Mouse (Mus musculus) forebrain, postnatal 0 days (tissue): ENCODE measurements at regions not wholly inside any gene's neighbourhood (a gene's known extent, or its start where the extent isn't known, plus 50 kb on each side); places are given as distances from the start of the nearest gene placed in this dataset.
A peak's percentile ranks its signal among the peaks of the same experiment; 100 is the strongest.

ENCODE experiments used
- ATAC-seq: fragments of 200-750 bp; cut with Nextera tagmentation; 2 replicates; pipeline ENCODE4 v1.8.0; 2017; ENCODE audit warnings: mild to moderate bottlenecking, moderate library complexity
- DNase-seq: peaks from one replicate; pipeline ENCODE4 v3.0.0-alpha.2; 2015
- H3K27ac ChIP-seq: fragments of 300-500 bp; sonication (generic); 2 replicates; pipeline ENCODE4 v1.5.1; 2014; ENCODE audit warnings: low read depth, mild to moderate bottlenecking, antibody characterized with exemption, low read length, moderate library complexity, mixed read lengths
- H3K27me3 ChIP-seq: fragments of 300-500 bp; sonication (generic); 2 replicates; pipeline ENCODE4 v1.6.1; 2014; ENCODE audit warnings: mild to moderate bottlenecking, low read length, mixed read lengths; ENCODE audit not compliant: insufficient read depth
- H3K36me3 ChIP-seq: fragments of 300-500 bp; sonication (generic); 2 replicates; pipeline ENCODE4 v1.6.1; 2014; ENCODE audit warnings: mild to moderate bottlenecking, moderate library complexity; ENCODE audit not compliant: insufficient read depth
- H3K4me1 ChIP-seq: fragments of 300-500 bp; sonication (generic); 2 replicates; pipeline ENCODE4 v1.6.1; 2014; ENCODE audit warnings: antibody characterized with exemption; ENCODE audit not compliant: insufficient read depth
- H3K4me2 ChIP-seq: fragments of 300-500 bp; sonication (generic); 2 replicates; pipeline ENCODE4 v1.6.1; 2014; ENCODE audit warnings: low read depth, mild to moderate bottlenecking, moderate library complexity
- H3K4me3 ChIP-seq: fragments of 300-500 bp; sonication (generic); 2 replicates; pipeline ENCODE4 v1.5.1; 2014; ENCODE audit warnings: low read depth, low read length, mixed read lengths
- H3K9ac ChIP-seq: fragments of 300-500 bp; sonication (generic); 2 replicates; pipeline ENCODE4 v1.6.1; 2014; ENCODE audit warnings: mild to moderate bottlenecking
- H3K9me3 ChIP-seq: fragments of 300-500 bp; sonication (generic); 2 replicates; pipeline ENCODE4 v1.6.1; 2016; ENCODE audit warnings: low read length
- CTCF ChIP-seq: sonication (generic); IDR thresholded peaks from 2 replicates; pipeline ENCODE4 v1.5.1; 2016; ENCODE audit warnings: antibody characterized with exemption, control low read depth, low read depth
- WGBS: fragments of 180-500 bp; shearing (Covaris S2); extraction: QIAGEN DNeasy Blood & Tissue Kit; methylation state at CpG from one replicate; pipeline ENCODE4 v1.1.7; 2014; 5-methylcytosine and 5-hydroxymethylcytosine counted together

GRCm38 (mm10) chr3:146337429-146337828, 67.0 kb upstream of the Ssx2ip start:
- Histone ChIP-seq H3K4me3 (peak overlapping the region; percentile 22; the same call in 1 of the 2 replicates), H3K9me3 (no peaks in the 10 kb centered on the region), H3K9ac (peak overlapping the region; percentile 47), H3K27ac (peak overlapping the region; percentile 89), H3K4me1 (no peaks in the 10 kb centered on the region), H3K4me2 (peak overlapping the region; percentile 39), H3K36me3 (no peaks in the 10 kb centered on the region), H3K27me3 (no peaks in the 10 kb centered on the region)
- TF ChIP-seq CTCF = no peak
- ATAC-seq (no peak), DNase-seq (peak; percentile 34)
- 28% methylated on average over 3 of the region's 3 CpGs for WGBS

- peak overlapping the region; percentile 39 for H3K4me2 ChIP-seq
- no peaks in the 10 kb centered on the region for H3K9me3 ChIP-seq
- WGBS = under 1% methylated on average over 7 of the region's 7 CpGs
- peak overlapping the region; percentile 47 for H3K9ac ChIP-seq
- DNase-seq (peak; percentile 85), ATAC-seq (peak; percentile 95)
- H3K27me3 ChIP-seq = no peaks in the 10 kb centered on the region
- no peaks in the 10 kb centered on the region for H3K4me1 ChIP-seq
- no peak for TF ChIP-seq CTCF
- H3K36me3 ChIP-seq = no peaks in the 10 kb centered on the region
- peak overlapping the region; percentile 89 for H3K27ac ChIP-seq
- H3K4me3 ChIP-seq = peak overlapping the region; percentile 22
Measured at GRCm38 (mm10) chr3:146337861-146338281, 66.6 kb upstream of the Ssx2ip start.

GRCm38 (mm10) chr3:146338445-146338844, 66.0 kb upstream of the Ssx2ip start:
- peak overlapping the region; percentile 39; the same call in 1 of the 2 replicates for H3K4me2 ChIP-seq
- no peaks in the 10 kb centered on the region for H3K36me3 ChIP-seq
- WGBS = 49% methylated on average over 9 of the region's 9 CpGs
- H3K4me3 ChIP-seq = no peak overlapping the region
- H3K4me1 ChIP-seq = no peaks in the 10 kb centered on the region
- TF ChIP-seq CTCF = 0 out of 2 replicates have a peak, but pooled peaks have one; percentile 6
- ATAC-seq (peak; percentile 28; the same call in 1 of the 2 replicates), DNase-seq (no peak)
- H3K27me3 ChIP-seq = no peaks in the 10 kb centered on the region
- H3K9me3 ChIP-seq = no peaks in the 10 kb centered on the region
- peak overlapping the region; percentile 89 for H3K27ac ChIP-seq
- no peak overlapping the region for H3K9ac ChIP-seq

- Histone ChIP-seq H3K9me3 (no peaks in the 10 kb centered on the region), H3K9ac (no peak overlapping the region), H3K27me3 (no peaks in the 10 kb centered on the region), H3K27ac (no peak overlapping the region), H3K4me1 (no peaks in the 10 kb centered on the region), H3K4me2 (no peak overlapping the region), H3K4me3 (no peak overlapping the region), H3K36me3 (no peaks in the 10 kb centered on the region)
- no peak; the same call in 1 of the 2 replicates for TF ChIP-seq CTCF
- WGBS = 85% methylated on average over 12 of the region's 12 CpGs
- DNase-seq = no peak
- ATAC-seq = no peak
Measured at GRCm38 (mm10) chr3:146340316-146341055, 64.0 kb upstream of the Ssx2ip start.

GRCm38 (mm10) chr3:146341652-146342340, 62.6 kb upstream of the Ssx2ip start:
- TF ChIP-seq CTCF = no peak
- Histone ChIP-seq H3K4me3 (no peak overlapping the region), H3K4me2 (no peak overlapping the region), H3K9me3 (no peaks in the 10 kb centered on the region), H3K27ac (no peak overlapping the region), H3K4me1 (peaks cover 5% of the 10 kb centered on the region; the same call in 1 of the 2 replicates), H3K36me3 (no peaks in the 10 kb centered on the region), H3K27me3 (no peaks in the 10 kb centered on the region), H3K9ac (no peak overlapping the region)
- DNase-seq (no peak), ATAC-seq (no peak)
- WGBS = 37% methylated on average over 6 of the region's 6 CpGs

- H3K4me2 ChIP-seq = no peak overlapping the region
- no peak for TF ChIP-seq CTCF
- H3K4me3 ChIP-seq = no peak overlapping the region
- no peaks in the 10 kb centered on the region for H3K9me3 ChIP-seq
- 85% methylated on average over 1 of the region's 1 CpGs for WGBS
- ATAC-seq (no peak), DNase-seq (no peak)
- no peak overlapping the region for H3K27ac ChIP-seq
- H3K9ac ChIP-seq = no peak overlapping the region
- peaks cover 5% of the 10 kb centered on the region; the same call in 1 of the 2 replicates for H3K4me1 ChIP-seq
- no peaks in the 10 kb centered on the region for H3K27me3 ChIP-seq
- no peaks in the 10 kb centered on the region for H3K36me3 ChIP-seq
Measured at GRCm38 (mm10) chr3:146342727-146343126, 61.7 kb upstream of the Ssx2ip start.
